Mouse (Mus musculus) hindbrain, embryonic 16.5 days (tissue): ENCODE measurements around the gene Ptrh2. TPM values are rescaled to one million over a fixed set of nuclear protein-coding genes. Genes with fewer than 3 reads are reported as not detected.

ENCODE experiments used
- ATAC-seq: fragments of 200-750 bp; cut with Nextera tagmentation; 2 replicates; pipeline ENCODE4 v1.8.0; 2017; ENCODE audit warnings: moderate TSS enrichment, moderate library complexity
- H3K27ac ChIP-seq: fragments of 300-500 bp; sonication (generic); 2 replicates; pipeline ENCODE4 v1.5.1; 2014; ENCODE audit warnings: low read depth, mild to moderate bottlenecking, control low read depth, low read length, moderate library complexity
- H3K27me3 ChIP-seq: fragments of 300-500 bp; sonication (generic); replicated peaks from 2 replicates; pipeline ENCODE4 v1.6.1; 2014; ENCODE audit warnings: low read length; ENCODE audit not compliant: control insufficient read depth, insufficient read depth
- H3K36me3 ChIP-seq: fragments of 300-500 bp; sonication (generic); 2 replicates; pipeline ENCODE4 v1.6.1; 2014; ENCODE audit warnings: mild to moderate bottlenecking, low read length, moderate library complexity, mixed read lengths; ENCODE audit not compliant: control insufficient read depth, insufficient read depth
- H3K4me1 ChIP-seq: fragments of 300-500 bp; sonication (generic); 2 replicates; pipeline ENCODE4 v1.6.1; 2014; ENCODE audit warnings: low read depth, low read length; ENCODE audit not compliant: control insufficient read depth, insufficient read depth
- H3K4me2 ChIP-seq: fragments of 300-500 bp; sonication (generic); 2 replicates; pipeline ENCODE4 v1.6.1; 2014; ENCODE audit warnings: mild to moderate bottlenecking, low read length, control low read depth, moderate library complexity
- H3K4me3 ChIP-seq: fragments of 300-500 bp; sonication (generic); 2 replicates; pipeline ENCODE4 v1.5.1; 2014; ENCODE audit warnings: mild to moderate bottlenecking, low read length, control low read depth, moderate library complexity
- H3K9ac ChIP-seq: fragments of 300-500 bp; sonication (generic); 2 replicates; pipeline ENCODE4 v1.6.1; 2014; ENCODE audit warnings: low read depth, mild to moderate bottlenecking, control low read depth, low read length, moderate library complexity
- H3K9me3 ChIP-seq: fragments of 300-500 bp; sonication (generic); 2 replicates; pipeline ENCODE4 v1.6.1; 2014; ENCODE audit warnings: mild to moderate bottlenecking, low read length, moderate library complexity; ENCODE audit not compliant: control insufficient read depth
- WGBS: fragments of 180-500 bp; shearing (Covaris S2); extraction: QIAGEN DNeasy Blood & Tissue Kit; methylation state at CpG from one replicate; pipeline ENCODE4 v1.1.7; 2014; 5-methylcytosine and 5-hydroxymethylcytosine counted together
- polyA plus RNA-seq: library from polyadenylated mRNA; unstranded; fragments of >200 nt; fragmentation: Nextera tagmentation; extraction: Ambion mirVana; gene quantifications from 2 replicates; pipeline ENCODE4 v1.2.1, GENCODE M21; 2015

The Ptrh2 gene
- 27.5 and 28.6 TPM in 2 replicates for polyA plus RNA-seq

DNA sequence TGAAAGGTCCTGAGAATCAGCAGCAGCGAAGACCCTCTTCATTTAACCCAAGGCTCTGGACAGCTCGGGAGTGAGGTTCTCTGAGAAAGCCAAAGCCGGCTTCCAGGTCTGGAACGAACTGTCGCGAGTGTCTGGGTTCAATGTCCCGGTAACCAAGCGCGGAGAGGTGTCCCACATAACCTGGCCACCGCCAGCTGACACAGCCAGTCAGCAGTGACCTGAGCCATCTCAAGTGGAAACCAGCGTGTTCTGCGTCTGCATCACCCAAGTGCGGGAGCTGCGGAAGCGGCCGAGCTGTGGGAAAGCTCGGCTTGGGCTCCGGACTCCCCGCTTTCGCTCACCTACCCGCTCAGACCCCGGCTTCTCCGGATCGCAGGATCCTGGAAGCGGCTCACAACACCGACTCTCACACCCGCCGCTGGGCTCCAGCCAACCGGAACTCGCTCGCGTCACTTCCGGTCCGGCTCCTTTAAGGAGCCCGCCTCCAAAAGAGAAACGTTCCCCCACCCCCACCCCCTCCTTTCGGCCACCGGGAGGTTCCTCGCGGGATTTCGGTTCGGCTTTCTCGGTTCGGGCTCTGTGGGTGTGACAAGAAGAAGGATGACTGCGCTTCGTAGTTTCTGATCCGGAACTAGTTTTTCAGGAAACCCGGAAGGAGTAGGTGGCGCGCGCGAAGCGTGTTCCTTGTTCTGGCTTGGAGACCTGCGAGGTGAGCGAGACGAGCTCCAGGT, at the start of gene Ptrh2, which contains the start of gene Vmp1:
Ptrh2 (plus strand) TSS at position 591 of the 731 bp plus-strand sequence.
Vmp1 (minus strand) TSS at position 442 of the 731 bp plus-strand sequence.
- H3K4me3 ChIP-seq = peak within 1 kb of the TSS; percentile 97
- no peaks in the 10 kb centered on the region for H3K27me3 ChIP-seq
- H3K4me1 ChIP-seq = peaks cover 21% of the 10 kb centered on the region
- H3K4me2 ChIP-seq = peak within 1 kb of the TSS; percentile 88
- H3K9me3 ChIP-seq = no peaks in the 10 kb centered on the region
- peak within 1 kb of the TSS; percentile 89 for H3K27ac ChIP-seq
- peak within 1 kb of the TSS; percentile 91 for H3K9ac ChIP-seq
- ATAC-seq = peak; percentile 96
- under 1% methylated on average over 52 of the region's 56 CpGs for WGBS
- H3K36me3 ChIP-seq = peaks cover 3% of the 10 kb centered on the region

DNA sequence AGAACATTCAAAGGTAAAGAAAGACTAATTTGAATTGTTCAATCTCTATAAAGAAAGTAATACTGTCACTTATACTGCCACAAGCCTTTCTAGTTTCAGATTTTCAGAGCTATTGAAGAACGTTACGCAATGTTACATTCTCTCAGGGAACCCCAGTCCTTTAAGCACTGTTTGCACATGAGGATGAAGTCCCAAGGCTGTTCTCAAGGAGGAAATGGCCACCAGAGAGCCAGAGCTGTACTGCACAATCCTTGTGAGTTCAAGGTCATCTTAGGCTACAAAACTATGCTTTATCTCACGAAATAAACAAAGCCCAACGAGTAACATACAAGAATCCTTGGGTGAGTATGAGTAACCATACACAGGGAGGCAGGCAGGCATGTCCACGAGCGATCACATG, 49.4 kb upstream of the Ptrh2 start:
- Histone ChIP-seq H3K9me3 (no peaks in the 10 kb centered on the region), H3K27me3 (no peaks in the 10 kb centered on the region), H3K4me3 (no peak overlapping the region), H3K27ac (no peak overlapping the region), H3K4me2 (no peak overlapping the region), H3K9ac (no peak overlapping the region), H3K36me3 (peaks cover 5% of the 10 kb centered on the region; the same call in 1 of the 2 replicates), H3K4me1 (no peaks in the 10 kb centered on the region)
- no peak for ATAC-seq
- 93% methylated on average over 6 of the region's 6 CpGs for WGBS

DNA sequence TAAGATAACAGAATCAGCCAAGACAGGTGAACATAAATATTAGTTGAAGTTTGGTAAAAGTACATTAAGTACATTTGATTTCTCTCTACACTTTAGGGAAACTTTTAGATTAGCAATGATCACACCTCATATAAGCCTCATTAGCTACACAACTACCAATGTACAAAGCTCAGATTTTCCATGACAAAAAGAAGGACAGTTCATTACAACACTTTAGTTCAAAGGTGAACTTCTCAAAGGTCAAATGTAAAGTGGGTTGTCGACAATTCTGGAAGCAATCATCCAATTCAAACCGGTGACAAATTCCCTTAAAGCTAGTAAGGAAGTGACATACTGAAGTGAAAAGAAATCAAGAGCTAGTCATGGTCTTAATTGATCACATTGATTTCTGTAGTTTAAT, 46.1 kb upstream of the Ptrh2 start:
- Histone ChIP-seq H3K36me3 (peaks cover 7% of the 10 kb centered on the region; the same call in 1 of the 2 replicates), H3K4me1 (no peaks in the 10 kb centered on the region), H3K9ac (no peak overlapping the region), H3K4me2 (no peak overlapping the region), H3K4me3 (no peak overlapping the region), H3K9me3 (no peaks in the 10 kb centered on the region), H3K27me3 (no peaks in the 10 kb centered on the region), H3K27ac (no peak overlapping the region)
- WGBS = 83% methylated on average over 2 of the region's 2 CpGs
- no peak for ATAC-seq

DNA sequence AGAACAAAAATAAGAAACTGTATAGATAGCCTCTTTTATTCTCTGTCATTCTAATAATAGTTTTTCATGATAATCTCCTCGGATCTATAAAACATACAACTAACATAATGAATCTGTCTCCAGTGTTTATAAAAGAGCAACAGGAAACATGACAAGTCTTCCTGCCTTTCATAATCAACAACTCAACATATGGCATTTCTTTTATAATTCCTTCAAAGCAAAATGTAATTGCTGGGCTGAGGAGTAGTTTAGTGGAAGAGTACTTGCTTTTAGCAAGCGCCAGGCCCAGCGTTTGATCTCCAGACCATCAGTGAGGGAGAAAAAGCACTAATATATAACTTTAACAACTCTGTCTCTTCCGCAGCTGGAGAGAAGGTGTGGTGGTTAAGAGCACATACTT, 42.1 kb upstream of the Ptrh2 start:
- no peak overlapping the region for H3K4me2 ChIP-seq
- 90% methylated on average over 4 of the region's 4 CpGs for WGBS
- no peak overlapping the region for H3K4me3 ChIP-seq
- H3K9me3 ChIP-seq = no peaks in the 10 kb centered on the region
- no peaks in the 10 kb centered on the region for H3K27me3 ChIP-seq
- H3K36me3 ChIP-seq = peaks cover 5% of the 10 kb centered on the region; the same call in 1 of the 2 replicates
- no peak overlapping the region for H3K27ac ChIP-seq
- no peak overlapping the region for H3K9ac ChIP-seq
- no peak for ATAC-seq
- no peaks in the 10 kb centered on the region for H3K4me1 ChIP-seq

DNA sequence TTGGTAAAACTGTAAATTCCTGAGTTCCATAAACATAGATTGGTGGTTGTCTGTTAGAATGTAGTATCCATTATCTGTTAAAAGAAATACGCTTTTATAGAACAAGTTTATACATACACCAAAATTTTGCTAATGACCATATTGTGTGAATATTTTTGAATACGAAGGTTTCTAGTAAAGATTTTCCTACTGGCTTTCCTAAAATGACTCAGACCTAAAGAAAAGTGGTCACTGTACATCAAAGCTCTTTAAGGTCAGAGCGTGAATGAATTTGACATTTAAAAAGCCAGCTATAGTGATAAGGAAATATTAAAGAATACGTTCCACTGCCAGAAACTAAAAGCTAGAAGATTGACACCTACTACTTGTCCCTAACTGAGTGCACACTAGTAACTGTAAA, 39.2 kb upstream of the Ptrh2 start:
- Histone ChIP-seq H3K9ac (no peak overlapping the region), H3K27ac (no peak overlapping the region), H3K27me3 (no peaks in the 10 kb centered on the region), H3K9me3 (no peaks in the 10 kb centered on the region), H3K4me2 (no peak overlapping the region), H3K4me3 (no peak overlapping the region), H3K36me3 (peaks cover 5% of the 10 kb centered on the region; the same call in 1 of the 2 replicates), H3K4me1 (no peaks in the 10 kb centered on the region)
- no peak for ATAC-seq
- 95% methylated on average over 4 of the region's 4 CpGs for WGBS

GRCm38 (mm10) chr11:86646136-86646834, 37.5 kb upstream of the Ptrh2 start:
- no peak overlapping the region for H3K9ac ChIP-seq
- ATAC-seq = no peak
- no peaks in the 10 kb centered on the region for H3K27me3 ChIP-seq
- 55% methylated on average over 7 of the region's 7 CpGs for WGBS
- no peaks in the 10 kb centered on the region for H3K4me1 ChIP-seq
- peaks cover 5% of the 10 kb centered on the region; the same call in 1 of the 2 replicates for H3K36me3 ChIP-seq
- no peak overlapping the region for H3K4me3 ChIP-seq
- H3K27ac ChIP-seq = no peak overlapping the region
- H3K4me2 ChIP-seq = no peak overlapping the region
- no peaks in the 10 kb centered on the region for H3K9me3 ChIP-seq

GRCm38 (mm10) chr11:86646885-86647459, 36.8 kb upstream of the Ptrh2 start:
- Histone ChIP-seq H3K9me3 (no peaks in the 10 kb centered on the region), H3K9ac (no peak overlapping the region), H3K27ac (no peak overlapping the region), H3K36me3 (peaks cover 5% of the 10 kb centered on the region; the same call in 1 of the 2 replicates), H3K4me2 (no peak overlapping the region), H3K4me3 (no peak overlapping the region), H3K4me1 (no peaks in the 10 kb centered on the region), H3K27me3 (no peaks in the 10 kb centered on the region)
- ATAC-seq = no peak
- WGBS = 90% methylated on average over 3 of the region's 3 CpGs

- Histone ChIP-seq H3K9ac (no peak overlapping the region), H3K27ac (no peak overlapping the region), H3K4me3 (no peak overlapping the region), H3K36me3 (peaks cover 2% of the 10 kb centered on the region; the same call in 1 of the 2 replicates), H3K9me3 (no peaks in the 10 kb centered on the region), H3K27me3 (no peaks in the 10 kb centered on the region), H3K4me2 (no peak overlapping the region), H3K4me1 (no peaks in the 10 kb centered on the region)
- WGBS = 84% methylated on average over 15 of the region's 15 CpGs
- no peak for ATAC-seq
Observed at GRCm38 (mm10) chr11:86647706-86648447, 35.9 kb upstream of the Ptrh2 start.
